Mouse (Mus musculus): ENCODE data around the gene Spdef.

Gene Spdef

DNA sequence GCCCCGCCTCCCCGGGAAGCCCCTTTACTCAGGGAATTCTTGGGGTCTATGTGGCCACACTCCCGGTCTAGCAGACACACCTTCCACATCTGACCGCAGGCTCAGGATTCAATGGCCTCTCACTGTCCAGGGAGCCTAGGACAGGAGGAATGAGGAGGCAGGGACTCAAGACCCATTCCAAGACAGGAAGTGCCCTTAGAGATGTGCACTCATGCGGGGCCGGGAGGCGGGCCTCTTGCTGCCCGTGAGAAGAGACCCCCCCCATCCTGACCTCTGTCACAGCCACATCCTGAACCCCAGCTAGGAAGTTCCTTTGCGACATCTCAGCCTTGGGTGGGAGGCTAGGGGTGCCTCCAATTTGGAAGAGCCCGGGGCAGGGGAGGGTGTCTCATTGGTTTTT, 3.7 kb downstream of the Spdef start:
- DNase-seq (ENCODE audit: low spot score in 2 of 2): no peak

DNA sequence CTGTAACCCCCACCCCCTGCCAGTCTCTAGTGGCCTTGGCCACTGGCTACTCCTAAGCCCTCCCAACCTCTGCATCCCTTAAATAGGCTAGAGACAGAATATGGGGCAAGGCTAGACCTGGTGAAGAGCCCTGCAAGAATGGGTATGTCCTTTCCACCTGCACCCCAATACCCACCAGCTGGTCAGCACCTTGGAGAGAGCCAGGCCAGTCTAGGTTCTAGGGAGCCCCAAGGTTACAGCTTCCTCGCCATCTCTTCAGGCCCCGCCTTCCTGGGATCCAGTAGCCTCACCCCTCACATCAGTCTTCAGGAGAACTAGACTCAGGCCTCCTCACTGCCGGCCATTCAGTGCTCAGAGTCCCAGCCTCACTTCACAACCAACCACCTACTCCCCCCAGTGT, 4.4 kb downstream of the Spdef start:
- DNase-seq (ENCODE audit: low spot score in 2 of 2): no peak

DNA sequence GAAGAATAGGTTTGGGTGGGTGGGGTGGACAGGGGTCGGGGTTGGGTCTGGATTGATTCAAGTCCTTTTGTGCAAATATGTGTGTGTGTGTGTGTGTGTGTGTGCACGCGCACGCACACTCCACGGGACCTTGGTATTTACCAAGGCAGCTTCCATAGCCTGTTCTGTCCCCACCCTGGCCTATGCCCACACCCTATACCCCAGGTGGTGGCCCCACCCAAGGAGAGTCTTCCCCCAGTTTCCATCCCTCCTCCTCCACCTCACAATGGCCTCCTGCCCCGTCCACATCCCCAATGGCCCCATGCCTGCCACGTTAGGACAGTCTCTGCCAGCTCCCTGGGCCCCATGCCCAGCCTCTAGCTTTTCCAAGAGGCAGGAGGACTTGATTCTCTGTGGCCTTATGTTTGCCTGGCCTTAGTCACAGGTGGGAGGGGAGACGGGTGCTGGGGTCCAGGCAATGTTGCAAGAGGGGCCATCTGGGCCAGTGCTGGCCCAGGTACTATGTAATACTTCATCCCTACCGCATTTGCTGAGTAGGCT, 7.6 kb downstream of the Spdef start:
- no peak for DNase-seq (ENCODE audit: low spot score in 2 of 2)

DNA sequence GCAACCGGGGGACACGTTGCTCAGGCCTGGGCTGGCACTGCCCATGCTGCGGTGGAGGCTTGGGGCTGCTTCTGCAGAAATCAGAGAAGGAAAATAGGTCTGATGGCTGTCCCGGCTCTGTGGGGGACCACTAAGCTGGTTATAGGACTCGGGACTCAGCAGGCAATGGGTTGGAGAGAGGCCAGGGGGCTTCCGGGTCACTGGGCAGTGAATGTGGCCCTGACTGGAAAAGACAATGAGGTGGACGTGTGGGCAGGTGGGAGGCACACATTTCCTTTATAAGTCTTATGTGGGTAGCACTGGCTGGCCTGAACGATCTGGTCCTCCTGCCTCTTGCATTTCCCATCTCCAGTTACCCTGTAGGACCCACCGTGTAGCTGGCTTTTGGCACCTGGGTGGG, 8.4 kb downstream of the Spdef start:
- DNase-seq (ENCODE audit: low spot score in 2 of 2): no peak

DNA sequence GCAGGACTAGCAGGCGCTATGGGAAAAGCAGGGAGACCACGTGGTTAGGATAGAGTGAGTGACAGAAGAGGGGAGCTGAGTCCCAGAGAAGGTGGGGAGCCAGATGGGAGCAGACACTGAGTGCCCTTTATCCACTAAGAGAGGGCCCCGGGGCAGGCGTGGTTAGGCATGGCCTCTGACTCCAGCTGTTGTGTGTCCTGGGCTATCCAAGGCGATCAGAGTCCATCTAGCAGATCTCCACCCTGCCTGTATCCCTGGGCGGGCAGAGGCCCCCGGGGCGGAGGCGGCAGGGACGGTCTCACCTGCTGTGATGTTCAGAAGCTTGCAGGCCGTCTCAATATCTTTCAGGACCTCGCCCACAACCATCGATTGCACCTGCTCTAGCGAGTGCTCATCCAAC, 9.1 kb downstream of the Spdef start:
- DNase-seq (ENCODE audit: low spot score in 2 of 2): no peak

DNA sequence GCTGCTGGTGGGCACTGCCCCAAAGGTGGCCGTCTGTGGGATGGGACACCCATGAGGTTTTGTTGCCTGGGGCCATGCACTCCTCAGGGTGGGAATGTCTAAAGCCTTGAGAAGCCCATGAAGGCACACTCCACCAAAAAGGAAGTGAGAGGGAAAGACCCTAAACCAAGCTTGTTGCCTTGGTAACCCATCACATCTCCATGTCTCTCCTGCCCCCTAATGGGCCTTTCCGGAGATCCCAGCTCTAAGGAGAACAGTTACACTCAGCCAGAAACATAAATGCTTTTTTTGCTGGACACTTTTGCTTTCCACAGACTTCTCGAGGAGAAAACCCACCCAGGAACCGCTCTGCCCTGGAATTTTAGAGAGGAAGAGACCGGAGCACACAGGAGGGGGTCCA, 10.5 kb downstream of the Spdef start:
- DNase-seq (ENCODE audit: low spot score in 2 of 2): no peak

DNA sequence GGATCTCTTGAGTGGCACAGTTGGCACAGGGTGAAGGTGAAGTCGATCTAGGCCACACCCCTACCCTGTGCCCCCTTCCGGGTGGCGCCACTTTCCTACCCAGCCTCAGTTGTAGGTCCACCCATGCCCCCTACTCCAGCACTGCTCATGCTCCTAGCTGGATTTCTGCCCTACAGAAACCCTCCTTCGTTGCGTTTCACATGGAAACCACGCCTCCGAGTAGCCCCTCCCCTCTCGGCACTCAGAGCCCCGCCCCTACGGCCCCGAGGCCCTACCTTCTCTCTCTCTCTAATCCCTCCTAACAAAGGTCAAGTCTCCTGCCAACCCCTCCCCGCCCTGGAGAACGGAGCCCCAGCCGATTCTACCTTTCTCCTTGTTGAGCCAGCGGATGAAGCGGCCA, 12.0 kb downstream of the Spdef start:
- DNase-seq (ENCODE audit: low spot score in 2 of 2): no peak

DNA sequence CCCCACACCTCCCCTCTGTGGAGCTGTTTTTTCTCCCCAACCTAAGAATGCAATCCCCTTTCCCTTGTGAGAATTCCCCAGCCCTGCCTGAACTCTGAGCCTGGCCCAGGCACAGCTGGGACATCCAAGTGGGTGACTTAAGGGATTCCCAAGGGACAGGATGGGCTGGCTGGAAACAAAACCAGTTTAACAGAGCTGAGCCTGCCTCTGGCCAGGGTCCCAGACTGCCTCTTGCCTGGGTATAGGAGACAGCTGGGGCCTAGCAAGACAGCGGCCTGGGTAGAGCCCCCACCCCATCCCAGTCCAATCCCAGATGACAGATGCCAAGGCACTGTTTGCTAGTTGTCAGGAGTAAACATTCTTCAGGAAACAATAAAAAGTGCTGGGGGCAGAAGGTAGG, 15.9 kb downstream of the Spdef start:
- DNase-seq (ENCODE audit: low spot score in 2 of 2): no peak

DNA sequence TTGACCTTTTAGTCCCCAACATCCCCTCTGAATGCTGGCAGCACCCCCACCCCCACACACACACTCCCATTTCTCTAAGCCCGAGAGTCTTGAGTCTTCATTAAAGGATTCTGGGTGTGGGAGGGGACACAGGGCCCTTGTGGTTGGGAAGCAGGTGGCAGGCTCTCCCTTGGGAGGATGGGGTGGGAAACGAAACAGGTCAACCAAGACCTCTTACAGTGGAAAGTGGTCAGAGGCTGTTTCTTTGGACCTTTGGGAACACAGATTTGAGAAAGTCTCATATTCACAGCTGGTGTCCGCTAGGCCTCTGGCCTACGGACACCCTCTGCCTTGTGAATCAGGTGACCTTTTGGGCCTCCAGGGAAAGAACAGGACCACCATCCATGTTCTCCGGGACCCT, 19.1 kb downstream of the Spdef start:
- no peak for DNase-seq (ENCODE audit: low spot score in 2 of 2)

DNA sequence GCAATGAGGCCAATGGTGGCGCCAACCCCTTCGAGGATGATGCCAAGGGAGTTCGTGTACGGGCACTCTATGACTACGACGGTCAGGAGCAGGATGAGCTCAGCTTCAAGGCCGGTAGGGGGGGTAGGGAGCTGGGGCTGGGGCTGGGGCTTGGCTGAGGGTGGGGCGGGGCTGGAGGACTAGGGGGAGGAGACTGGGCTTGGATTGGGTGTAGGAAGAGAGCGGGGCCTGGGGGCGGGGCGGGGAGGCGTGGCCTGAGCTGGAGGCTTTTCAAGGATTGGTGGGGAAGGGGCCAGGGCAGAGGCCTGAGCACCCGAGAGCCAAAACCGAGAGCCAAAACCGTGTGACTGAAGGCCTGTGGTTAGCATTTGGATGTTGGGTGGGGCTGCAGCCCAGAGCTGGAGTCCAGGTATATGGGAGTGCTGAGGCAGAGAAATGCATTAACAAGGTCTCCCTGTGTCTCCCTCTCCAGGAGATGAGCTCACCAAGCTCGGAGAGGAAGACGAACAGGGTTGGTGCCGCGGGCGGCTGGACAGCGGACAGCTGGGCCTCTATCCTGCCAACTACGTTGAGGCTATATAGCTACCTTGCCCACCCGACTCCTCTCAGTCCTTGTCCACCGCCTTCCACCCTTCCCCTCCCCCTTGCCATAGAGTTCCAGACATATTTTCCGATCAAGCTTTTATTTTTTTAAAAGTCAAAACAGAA, 20.6 kb downstream of the Spdef start:
- DNase-seq (ENCODE audit: low spot score in 2 of 2): peak; percentile 74 to 85

DNA sequence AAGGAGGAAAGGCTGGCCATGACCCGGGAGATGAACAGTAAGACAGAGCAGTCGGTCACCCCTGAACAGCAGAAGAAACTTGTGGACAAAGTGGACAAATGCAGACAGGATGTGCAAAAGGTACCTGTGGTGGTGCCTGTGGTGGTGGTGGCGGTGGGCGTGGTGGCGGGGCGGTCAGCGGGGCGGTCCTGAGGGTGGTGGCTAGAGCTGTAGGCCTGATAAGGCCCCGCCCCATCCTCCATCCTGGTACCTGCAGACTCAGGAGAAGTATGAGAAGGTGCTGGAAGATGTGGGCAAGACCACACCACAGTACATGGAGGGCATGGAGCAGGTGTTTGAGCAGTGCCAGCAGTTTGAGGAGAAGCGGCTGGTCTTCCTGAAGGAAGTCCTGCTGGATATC, 23.1 kb downstream of the Spdef start:
- DNase-seq (ENCODE audit: low spot score in 2 of 2): no peak

DNA sequence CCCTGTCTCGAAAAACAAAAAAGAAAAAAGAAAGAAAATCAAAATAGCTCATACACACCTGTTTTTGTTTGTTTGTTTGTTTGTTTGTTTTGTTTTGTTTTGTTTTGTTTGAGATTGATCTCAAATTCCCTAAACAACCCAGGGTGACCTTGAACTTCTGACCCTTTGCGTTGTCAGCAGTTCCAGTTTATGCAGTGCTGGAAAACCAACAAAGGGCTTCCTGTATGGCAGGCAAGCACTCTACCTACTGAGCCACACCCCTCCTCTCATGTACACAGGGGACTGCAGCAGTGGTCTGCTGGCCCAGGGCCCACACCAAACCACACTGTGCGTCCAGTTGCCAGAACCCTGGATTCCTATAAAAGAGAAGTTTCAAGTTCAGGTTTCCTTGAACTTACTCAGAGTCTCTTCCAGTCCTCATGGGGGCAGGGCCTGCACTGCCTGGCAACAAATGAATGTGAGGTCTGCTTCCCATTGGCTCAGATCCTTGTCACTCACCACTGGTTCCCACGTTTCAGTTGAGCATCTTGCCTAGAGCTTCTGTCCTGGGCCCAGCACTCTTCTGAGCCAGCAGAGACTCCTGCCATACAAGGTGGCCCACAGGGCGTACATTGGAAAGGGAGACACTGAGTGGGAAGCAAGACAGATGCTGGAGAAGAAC, 24.7 kb downstream of the Spdef start:
- no peak for DNase-seq (ENCODE audit: low spot score in 2 of 2)

DNA sequence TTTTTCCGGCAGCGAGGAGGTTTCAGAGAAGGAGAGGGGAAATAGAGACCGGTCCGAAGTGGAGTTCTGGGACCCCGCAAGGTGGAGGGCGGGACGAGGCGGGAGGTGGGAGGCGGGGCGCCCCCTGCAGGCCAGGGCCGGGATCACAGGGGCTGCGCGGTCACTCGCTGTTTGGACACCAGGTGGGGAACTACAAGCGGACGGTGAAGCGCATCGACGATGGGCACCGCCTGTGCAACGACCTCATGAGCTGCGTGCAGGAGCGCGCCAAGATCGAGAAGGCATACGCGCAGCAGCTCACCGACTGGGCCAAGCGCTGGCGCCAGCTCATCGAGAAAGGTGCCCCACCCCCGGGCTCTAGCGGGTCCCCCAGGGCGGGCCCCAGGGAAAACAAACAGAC, 26.2 kb downstream of the Spdef start:
- peak; percentile 51 to 71 for DNase-seq (ENCODE audit: low spot score in 2 of 2)

DNA sequence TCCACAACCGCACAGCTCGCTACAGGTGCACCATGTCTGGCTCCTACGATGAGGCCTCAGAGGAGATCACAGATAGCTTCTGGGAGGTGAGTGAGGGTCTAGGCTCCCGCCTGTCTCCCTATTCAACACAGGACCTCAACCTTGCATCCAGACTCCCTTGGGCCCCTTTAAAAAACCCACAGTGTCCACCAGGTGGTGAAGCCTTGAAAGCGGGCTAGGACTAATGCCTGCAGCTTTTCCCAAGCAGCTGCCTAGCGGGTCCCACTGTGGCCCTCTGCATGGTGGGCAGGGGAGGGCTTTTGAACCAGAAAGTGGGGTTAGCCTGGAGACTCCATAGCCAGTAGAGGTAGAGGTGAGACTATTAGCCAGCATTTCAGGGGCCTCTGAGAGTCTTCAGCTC, 26.9 kb downstream of the Spdef start:
- no peak for DNase-seq (ENCODE audit: low spot score in 2 of 2)

DNA sequence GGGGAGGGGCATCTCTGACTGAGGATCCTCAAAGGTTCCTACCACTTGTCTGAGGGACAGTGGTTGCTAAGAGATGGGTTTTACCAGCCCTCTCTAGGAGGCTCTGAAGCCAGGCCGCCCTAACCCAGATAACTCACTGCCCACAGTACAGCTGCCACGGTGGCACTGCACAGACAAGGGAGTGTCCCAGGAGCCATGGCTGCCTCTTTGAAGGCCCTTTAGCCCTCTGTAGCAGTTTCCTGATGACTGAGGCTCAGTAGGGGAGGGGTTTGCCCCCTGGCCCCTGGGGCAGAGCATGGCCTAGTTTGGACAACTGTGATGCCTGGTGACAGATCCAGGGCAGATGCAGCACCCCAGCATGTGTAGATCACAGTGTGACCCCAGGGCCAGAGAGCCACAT, 27.9 kb downstream of the Spdef start:
- no peak for DNase-seq (ENCODE audit: low spot score in 2 of 2)

DNA sequence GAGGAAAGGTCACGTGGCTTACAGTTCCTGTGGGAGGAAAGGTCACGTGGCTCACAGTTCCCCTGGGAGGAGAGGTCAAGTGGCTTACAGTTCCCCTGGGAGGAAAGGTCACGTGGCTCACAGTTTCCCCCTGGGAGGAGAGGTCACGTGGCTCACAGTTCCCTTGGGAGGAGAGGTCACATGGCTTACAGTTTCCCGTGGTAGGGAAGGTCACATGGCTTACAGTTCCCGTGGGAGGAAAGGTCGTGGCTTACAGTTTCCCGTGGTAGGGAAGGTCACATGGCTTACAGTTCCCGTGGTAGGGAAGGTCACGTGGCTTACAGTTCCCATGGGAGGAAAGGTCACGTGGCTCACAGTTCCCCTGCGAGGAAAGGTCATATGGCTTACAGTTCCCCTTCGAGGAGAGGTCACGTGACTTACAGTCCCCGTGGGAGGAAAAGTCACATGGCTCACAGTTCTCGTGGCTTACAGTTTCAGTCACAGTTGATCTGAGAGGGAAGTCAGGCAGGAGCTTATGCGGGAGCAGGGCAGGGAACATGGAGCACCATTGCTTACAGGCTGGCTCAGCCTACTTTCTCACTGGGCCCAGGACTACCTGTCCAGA, 29.0 kb downstream of the Spdef start:
- DNase-seq (ENCODE audit: low spot score in 2 of 2): no peak

DNA sequence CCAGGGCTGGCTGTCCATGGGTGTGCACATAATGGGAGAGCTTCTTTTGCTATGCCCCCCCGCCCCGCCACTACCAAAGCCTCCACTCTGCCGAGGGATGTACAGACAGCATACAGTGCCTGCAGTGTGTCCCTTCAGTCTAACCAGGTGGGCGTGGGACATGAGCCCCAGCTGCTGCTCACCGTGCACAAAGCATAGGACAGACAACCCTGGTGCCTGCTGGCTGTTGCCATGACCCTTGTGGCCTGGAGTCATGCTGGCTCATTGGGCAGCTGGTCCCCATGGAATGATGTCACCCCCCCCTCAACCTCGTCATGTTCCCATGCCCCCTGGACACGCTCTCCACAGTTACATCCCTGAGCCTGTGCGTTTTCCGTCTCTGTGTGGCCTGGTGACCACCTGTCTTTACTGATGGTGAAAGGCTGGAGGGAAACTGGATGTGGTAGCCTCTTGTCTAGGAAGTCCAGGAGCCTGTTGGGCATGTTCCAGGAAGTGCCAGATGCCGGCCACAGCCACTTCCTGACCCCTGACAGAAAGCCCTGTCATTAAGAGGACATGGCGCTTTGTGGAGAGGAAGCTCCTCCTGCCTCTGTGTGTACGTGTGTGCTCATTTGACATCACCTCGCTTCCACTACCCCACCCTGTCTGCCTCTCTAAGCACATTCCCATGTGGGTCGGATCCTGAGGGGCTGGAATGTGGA, 37.6 kb downstream of the Spdef start:
- no peak for DNase-seq (ENCODE audit: low spot score in 2 of 2)

DNA sequence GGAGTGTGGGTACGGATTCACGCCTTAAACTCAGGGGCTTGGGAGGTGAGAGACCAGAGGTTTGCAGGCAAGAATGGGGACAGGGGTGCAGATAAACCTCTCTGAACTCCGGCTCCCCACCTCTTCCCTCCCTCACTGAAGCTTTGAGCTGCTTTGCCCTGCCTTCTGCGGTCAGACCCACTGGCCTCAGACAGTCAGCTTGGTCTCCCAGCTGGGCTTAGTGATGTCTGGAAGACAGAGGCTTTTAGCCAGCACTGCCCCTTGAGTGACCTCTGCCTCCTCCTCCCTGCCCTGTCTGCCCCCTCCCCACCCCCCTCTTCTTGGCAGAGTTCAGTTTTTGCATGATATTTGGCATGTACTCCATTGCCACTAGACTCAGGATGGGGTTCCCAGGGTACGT, 42.4 kb downstream of the Spdef start:
- DNase-seq (ENCODE audit: low spot score in 2 of 2): no peak

DNA sequence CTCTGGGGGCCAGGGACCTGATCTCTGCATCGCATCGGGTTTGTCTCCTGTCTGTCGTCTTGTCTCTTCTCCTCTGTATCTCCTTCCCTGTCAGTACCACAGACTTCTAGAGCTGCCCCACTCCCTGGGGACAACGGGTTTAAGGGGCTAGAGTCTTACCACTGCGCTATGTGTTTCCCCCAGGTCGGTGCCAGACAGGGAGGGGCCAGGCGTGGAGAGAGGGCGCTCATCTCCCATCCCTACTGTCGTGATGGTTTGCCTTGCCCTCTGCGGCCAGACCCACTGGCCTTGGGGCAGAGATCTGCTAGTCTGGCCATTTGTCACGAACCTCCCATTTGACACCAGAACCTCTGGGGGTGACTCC, 43.2 kb downstream of the Spdef start:
- DNase-seq (ENCODE audit: low spot score in 2 of 2): no peak

DNA sequence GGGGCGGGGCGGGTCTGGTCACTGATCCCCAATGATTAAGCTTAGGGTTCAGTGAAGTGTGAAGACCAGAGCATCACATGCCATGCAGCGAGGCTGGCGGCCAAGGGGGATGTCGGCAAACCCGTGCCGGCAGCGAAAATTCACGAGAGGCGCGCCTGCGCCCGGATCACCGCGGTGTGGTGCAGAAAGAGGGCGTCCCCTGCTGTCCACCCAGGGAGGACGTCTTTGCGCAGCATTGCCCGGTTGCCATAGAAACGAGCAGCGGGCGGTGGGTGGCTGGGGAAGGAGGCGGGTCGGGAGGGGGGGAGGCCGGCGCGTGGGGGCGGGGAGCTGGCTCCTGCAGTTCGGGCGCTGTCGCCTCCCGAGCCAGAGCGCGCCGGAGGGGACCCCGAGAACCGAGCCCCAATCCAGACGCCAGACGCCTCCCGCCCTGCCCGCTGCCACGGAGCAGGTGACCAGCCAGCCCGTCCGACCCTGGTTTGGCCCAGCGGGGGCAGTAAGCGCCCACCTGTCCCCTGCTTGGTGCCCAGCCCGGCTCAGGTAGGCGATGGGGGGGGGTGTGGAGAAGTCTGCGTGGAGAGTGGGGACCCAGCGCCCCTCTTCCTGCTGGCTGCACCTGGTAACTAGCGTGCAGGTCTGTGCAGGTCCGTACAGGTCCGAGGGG, 43.7 kb downstream of the Spdef start:
- DNase-seq (ENCODE audit: low spot score in 2 of 2): peak; percentile 45 to 69

DNA sequence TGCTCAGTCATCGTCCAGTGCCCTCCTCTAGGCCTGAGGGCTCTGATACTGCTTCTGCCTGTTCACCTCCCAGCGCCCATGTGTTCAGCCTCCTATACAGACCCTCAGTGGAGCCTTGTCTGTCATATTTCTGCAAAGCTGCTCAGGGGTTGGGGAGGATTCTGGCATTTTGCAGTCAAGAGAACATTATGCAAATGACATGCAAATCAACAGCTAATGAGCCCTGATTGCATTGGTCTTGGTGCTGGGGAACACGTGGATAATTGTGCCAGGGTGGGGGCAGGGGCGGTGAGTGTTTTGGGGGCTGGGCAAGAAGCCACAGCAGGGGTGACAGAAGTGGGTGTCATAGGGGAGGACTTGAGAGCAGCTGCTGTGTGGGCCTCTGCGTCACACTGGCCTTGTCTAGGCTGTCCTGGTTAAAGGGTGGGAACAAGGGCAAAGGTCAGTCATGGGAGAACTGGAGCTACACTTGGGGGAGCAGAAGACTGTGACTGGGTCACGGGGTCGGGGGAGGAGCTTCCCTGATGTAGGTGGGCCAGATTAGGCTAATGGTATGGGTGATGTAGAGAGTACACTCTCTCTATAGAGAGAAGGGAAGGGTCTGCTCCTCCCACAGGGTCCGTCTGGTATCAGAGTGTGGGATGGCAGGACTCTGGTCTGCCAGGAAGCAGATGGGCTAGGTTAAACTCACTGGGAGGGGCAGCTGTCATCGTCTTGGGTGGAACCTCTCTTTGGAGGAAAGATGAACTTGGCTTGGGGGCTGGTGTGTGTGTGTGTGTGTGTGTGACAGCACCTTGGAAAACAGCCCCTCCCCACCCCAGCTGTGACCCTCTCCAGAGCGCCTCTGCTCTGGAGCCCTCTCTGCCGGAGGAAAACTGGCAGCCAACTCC, 49.6 kb downstream of the Spdef start:
- no peak for DNase-seq (ENCODE audit: low spot score in 2 of 2)
